Mouse (Mus musculus) olfactory bulb, adult 2 months (tissue): Measurements from ENCODE around the gene Mfap3.
A peak's percentile ranks its signal among the peaks of the same experiment; 100 is the strongest.

Source experiments
- CTCF ChIP-seq: fragments of 200-500 bp; IDR thresholded peaks from 2 replicates; pipeline ENCODE4 v1.5.1; 2012; ENCODE audit warnings: low read depth, mild to moderate bottlenecking, low read length, moderate library complexity; ENCODE audit not compliant: insufficient read depth
- POLR2A ChIP-seq: fragments of 200-500 bp; IDR thresholded peaks from 2 replicates; pipeline ENCODE4 v1.6.1; 2012; ENCODE audit warnings: mild to moderate bottlenecking, low read depth, low read length, moderate library complexity; ENCODE audit not compliant: insufficient read depth

DNA sequence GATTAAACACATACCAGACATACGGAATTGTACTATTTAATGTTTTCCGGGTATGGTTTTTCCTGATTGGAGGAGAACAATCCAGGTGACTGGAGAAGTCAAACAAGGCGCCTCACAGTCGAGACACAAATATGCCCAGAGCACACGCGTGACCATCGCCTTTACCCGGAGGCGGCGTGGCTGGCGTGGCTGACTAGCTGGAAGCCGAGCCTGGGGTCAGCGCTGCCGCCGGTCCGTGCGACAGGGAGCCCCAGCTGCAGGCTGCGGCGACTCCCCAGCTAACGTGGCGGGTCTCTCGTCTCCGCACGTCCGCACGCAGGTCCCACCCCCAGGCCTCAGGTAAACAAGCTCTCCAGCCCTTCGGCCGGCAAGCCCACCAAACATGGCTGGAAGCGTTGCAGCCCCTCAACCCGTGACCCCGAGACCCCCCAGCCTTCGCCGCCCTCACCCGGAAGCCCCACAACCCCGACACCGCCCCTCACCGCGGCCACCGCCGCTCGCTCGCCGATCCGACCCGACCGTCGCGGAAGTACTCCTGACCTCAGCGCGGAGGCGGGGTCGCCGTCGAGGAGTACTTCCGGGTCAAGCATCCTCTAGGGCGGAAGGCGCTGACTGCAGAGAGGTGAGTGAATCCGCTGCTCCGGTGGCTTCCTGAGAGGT lies at the start of gene Mfap3, which contains the start of gene Fam114a2:
- TF ChIP-seq POLR2A (peak; percentile 91), CTCF (no peak)
